Mouse (Mus musculus): Measurements from ENCODE around the gene Rgs6. TPM values are rescaled to one million over a fixed set of nuclear protein-coding genes. Genes with fewer than 3 reads are reported as not detected.

The Rgs6 gene
- polyA plus RNA-seq, 1 experiment, result 0.57 TPM

DNA sequence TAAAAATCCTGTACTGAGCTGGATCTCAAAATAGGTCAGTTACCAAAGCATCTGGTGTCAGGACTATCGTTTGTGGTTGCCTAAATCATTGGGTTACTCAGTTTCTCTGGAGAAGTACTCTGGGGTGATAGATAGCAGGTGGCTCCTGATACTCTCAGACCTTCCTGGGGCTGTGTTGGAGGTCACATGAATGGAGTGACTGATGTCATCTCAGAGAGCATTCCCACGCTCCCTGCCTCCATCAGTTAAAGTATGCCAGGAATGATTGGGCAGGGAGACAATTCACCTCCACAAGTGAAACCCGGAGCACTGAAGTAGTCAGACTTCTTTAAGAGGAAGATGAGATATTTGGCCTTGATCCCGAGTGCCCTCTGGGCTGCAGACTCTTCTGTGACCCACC, 15.9 kb downstream of the Rgs6 start:
- H3K4me3 ChIP-seq (ENCODE audit: low read depth, low read length), result no peak overlapping the region
- no peak overlapping the region for H3K27ac ChIP-seq (ENCODE audit: insufficient read depth, low read depth, low read length)
- H3K4me1 ChIP-seq (ENCODE audit: control insufficient read depth, insufficient read depth, insufficient read length, low read length), result no peaks in the 10 kb centered on the region
- 40% methylated on average over 4 of the region's 4 CpGs for WGBS
- no peak for TF ChIP-seq POLR2A (IDR thresholded peaks at IDR 0.05; ENCODE audit: low read depth, low read length)
- TF ChIP-seq CTCF (IDR thresholded peaks at IDR 0.05; ENCODE audit: extremely low read depth, insufficient read length, insufficient replicate concordance, low read depth, low read length), result no peak
- no peaks in the 10 kb centered on the region for H3K36me3 ChIP-seq (ENCODE audit: control insufficient read depth, insufficient read depth, low read length)
- H3K27me3 ChIP-seq (ENCODE audit: control insufficient read depth, insufficient read depth, low read length), result no peaks in the 10 kb centered on the region

DNA sequence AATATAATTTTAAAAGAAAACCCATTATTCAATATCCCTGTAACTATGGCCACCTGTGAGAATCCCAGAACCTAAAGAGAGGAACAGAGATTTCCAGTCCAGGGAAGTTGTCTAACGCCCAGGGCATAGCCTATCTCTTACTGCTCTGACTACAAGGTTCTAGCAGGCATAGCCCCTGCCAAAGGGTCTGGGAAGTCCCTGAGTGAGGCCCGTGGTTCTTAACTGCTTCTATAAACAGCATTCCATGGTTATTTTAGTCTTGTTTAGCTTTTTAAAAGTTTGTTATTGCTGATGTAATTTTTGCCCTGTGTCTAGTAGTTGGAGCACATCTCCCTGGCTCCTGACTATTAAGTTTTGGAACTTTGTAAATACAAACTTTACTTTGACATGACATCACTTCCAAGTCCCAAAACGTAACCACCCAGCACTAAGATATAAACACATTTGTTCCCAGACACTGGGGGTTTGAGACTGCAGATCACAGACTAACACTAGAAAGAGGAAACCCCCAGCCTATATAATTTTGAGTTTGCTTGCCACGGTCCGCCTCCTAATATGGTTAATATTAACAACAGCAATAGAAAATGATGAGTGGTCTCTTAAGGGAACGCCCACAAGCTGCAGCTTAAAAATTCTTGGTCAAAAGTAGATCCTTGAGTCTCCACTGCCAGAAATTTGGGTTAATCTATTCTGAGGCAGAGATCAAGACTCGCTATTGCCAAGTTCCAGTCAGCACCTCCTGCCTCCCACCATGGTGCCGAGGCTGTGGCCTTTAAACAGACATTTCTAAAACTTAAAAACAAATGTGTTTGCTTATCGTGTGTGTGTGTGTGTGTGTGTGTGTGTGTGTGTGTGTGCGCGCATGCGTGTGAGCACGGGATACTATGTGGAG, 24.9 kb downstream of the Rgs6 start:
- peak overlapping the region; percentile 43 for H3K27ac ChIP-seq (ENCODE audit: insufficient read depth, low read depth, low read length)
- WGBS, result 69% methylated on average over 13 of the region's 13 CpGs

DNA sequence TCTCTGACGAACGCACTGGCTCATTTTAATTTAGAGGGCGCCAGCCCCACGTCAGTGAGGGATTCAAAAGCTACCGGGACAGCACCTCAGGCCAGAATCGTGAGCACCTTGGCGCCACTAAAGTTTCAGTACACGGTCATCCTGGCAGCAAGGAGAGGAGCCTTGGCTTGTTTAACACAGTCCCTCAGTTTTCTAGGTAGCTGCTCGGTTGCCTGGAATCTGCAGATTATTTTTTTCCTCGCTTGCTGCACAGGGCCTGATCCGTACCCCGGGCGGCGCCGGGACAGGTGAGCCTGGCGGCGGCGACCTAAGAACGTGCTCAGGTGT, 28.4 kb downstream of the Rgs6 start:
- H3K4me1 ChIP-seq (ENCODE audit: control insufficient read depth, insufficient read depth, insufficient read length, low read length), result no peaks in the 10 kb centered on the region; the same call in 1 of the 2 replicates
- peaks cover 26% of the 10 kb centered on the region for H3K27me3 ChIP-seq (ENCODE audit: control insufficient read depth, insufficient read depth, low read length)
- no peak overlapping the region for H3K27ac ChIP-seq (ENCODE audit: insufficient read depth, low read depth, low read length)
- H3K36me3 ChIP-seq (ENCODE audit: control insufficient read depth, insufficient read depth, low read length), result no peaks in the 10 kb centered on the region
- peak overlapping the region; percentile 59 for H3K4me3 ChIP-seq (ENCODE audit: low read depth, low read length)
- TF ChIP-seq CTCF (IDR thresholded peaks at IDR 0.05; ENCODE audit: extremely low read depth, insufficient read length, insufficient replicate concordance, low read depth, low read length), result no peak
- TF ChIP-seq POLR2A (IDR thresholded peaks at IDR 0.05; ENCODE audit: low read depth, low read length), result no peak
- 3% methylated on average over 19 of the region's 19 CpGs for WGBS

More for the DNA sequence above, 24.9 kb downstream of the Rgs6 start:
- peaks cover 20% of the 10 kb centered on the region for H3K27me3 ChIP-seq (ENCODE audit: control insufficient read depth, insufficient read depth, low read length)
- H3K4me3 ChIP-seq (ENCODE audit: low read depth, low read length), result no peak overlapping the region
- TF ChIP-seq POLR2A (IDR thresholded peaks at IDR 0.05; ENCODE audit: low read depth, low read length) (no peak), CTCF (IDR thresholded peaks at IDR 0.05; ENCODE audit: extremely low read depth, insufficient read length, insufficient replicate concordance, low read depth, low read length) (no peak)
- H3K36me3 ChIP-seq (ENCODE audit: control insufficient read depth, insufficient read depth, low read length), result no peaks in the 10 kb centered on the region
- H3K4me1 ChIP-seq (ENCODE audit: control insufficient read depth, insufficient read depth, insufficient read length, low read length), result no peaks in the 10 kb centered on the region; the same call in 1 of the 2 replicates

DNA sequence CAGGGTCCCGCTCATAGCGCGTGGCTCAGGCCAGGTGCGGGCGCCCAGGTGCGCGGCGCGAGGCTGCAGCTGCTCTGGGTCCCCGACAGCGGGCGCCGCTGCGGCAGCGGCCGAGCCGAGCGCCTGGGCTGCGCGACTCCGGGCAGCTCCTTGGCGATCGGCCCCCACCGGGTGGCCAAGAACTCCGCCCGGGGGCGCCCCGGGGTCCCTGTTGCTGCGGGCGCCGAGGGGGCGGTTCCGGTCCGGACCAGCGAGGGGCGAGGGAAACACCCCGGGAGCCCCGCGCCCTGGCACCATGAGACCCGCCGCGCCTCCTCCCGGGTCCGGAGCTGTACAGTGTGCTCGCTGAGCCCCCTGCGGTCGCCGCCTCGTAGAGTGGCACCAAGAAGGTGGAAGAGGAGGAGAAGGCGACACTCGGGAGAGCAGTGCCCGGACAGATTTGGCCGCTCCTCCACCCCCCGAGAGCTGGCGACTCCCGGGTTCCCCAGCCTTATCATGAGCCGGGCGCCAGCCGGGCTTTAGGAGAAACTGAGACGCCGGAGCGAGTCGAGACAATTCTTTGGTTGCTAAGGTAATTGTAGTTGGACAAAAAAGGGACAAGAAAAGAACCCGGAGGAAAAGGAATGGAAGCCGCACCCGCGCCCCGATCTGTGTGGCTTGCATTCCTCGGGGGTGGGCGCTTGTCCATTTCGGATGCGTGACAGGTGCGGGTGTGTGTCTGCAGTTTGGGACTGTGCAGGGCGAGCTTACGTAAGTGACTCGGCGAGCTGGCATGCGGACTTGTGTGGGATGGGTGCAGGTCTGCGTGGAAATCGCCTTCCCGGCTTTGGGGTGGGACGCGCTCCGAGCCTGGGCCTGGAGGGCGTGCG, 29.0 kb downstream of the Rgs6 start:
- 2% methylated on average over 86 of the region's 86 CpGs for WGBS
- H3K27me3 ChIP-seq (ENCODE audit: control insufficient read depth, insufficient read depth, low read length), result peaks cover 26% of the 10 kb centered on the region

DNA sequence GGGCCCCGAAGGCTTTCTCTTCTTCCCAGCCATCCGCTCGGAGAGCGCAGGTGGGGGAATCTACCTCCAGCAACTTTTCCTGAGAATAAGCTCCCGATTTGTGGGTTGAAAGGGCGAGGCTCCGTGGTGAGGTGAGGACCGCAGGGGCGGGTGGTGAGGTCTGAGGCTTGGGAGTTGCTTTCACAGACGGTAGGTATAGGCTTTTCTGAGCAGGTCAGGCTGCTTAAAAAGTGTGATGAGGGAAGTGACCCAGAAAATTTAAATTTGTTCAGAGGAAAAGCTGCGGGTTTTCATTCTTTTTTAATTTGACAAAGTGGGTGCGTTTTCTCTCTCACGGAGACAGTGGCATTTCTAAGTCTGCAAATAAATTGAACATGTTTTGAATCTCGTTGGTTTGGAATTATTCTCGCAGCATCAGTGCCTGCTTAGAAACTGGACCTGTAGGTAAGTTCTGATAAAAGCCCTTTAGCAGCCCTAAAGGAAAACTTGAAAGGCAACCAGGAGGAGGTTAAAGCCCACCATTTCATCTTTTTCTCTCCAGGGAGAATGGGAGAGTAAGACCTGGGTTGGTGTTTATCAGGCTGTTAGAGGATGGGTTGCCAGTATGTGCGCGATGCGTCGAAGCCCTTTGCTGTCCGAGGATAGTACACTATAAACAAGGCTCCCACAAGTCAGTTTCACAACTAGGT, 29.7 kb downstream of the Rgs6 start:
- H3K27ac ChIP-seq (ENCODE audit: insufficient read depth, low read depth, low read length), result no peak overlapping the region
- H3K4me1 ChIP-seq (ENCODE audit: control insufficient read depth, insufficient read depth, insufficient read length, low read length), result no peaks in the 10 kb centered on the region; the same call in 1 of the 2 replicates
- peaks cover 26% of the 10 kb centered on the region for H3K27me3 ChIP-seq (ENCODE audit: control insufficient read depth, insufficient read depth, low read length)
- H3K36me3 ChIP-seq (ENCODE audit: control insufficient read depth, insufficient read depth, low read length), result no peaks in the 10 kb centered on the region
- TF ChIP-seq POLR2A (IDR thresholded peaks at IDR 0.05; ENCODE audit: low read depth, low read length) (no peak), CTCF (IDR thresholded peaks at IDR 0.05; ENCODE audit: extremely low read depth, insufficient read length, insufficient replicate concordance, low read depth, low read length) (no peak)
- H3K4me3 ChIP-seq (ENCODE audit: low read depth, low read length), result peak overlapping the region; percentile 59
- 17% methylated on average over 20 of the region's 20 CpGs for WGBS

More for the DNA sequence above, 29.0 kb downstream of the Rgs6 start:
- no peak for TF ChIP-seq CTCF (IDR thresholded peaks at IDR 0.05; ENCODE audit: extremely low read depth, insufficient read length, insufficient replicate concordance, low read depth, low read length)
- TF ChIP-seq POLR2A (IDR thresholded peaks at IDR 0.05; ENCODE audit: low read depth, low read length), result no peak
- no peak overlapping the region for H3K27ac ChIP-seq (ENCODE audit: insufficient read depth, low read depth, low read length)
- H3K4me1 ChIP-seq (ENCODE audit: control insufficient read depth, insufficient read depth, insufficient read length, low read length), result no peaks in the 10 kb centered on the region; the same call in 1 of the 2 replicates
- H3K36me3 ChIP-seq (ENCODE audit: control insufficient read depth, insufficient read depth, low read length), result no peaks in the 10 kb centered on the region
- peak overlapping the region; percentile 59 for H3K4me3 ChIP-seq (ENCODE audit: low read depth, low read length)

DNA sequence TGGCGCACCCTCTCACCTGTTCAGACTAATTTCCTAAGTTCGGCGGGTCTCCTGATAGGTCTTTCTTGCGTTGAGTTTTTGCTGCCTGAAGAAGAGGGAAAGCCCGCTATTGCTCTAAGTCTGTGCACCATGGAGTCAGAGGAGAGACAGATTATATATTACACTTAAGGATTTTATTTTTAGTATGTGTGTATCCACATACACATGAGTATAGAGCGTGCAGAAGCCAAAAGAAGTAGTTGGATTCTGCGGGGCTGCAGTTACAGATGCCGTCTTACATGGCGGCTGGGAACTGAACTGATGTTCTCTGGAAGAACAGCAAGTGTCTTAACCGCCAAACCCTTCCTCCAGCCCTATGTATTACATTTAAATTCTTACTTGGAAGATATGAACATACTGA, 52.3 kb downstream of the Rgs6 start:
- no peaks in the 10 kb centered on the region for H3K36me3 ChIP-seq (ENCODE audit: control insufficient read depth, insufficient read depth, low read length)

More for the DNA sequence above, 52.3 kb downstream of the Rgs6 start:
- Histone ChIP-seq H3K27ac (ENCODE audit: insufficient read depth, low read depth, low read length) (no peak overlapping the region), H3K27me3 (ENCODE audit: control insufficient read depth, insufficient read depth, low read length) (no peaks in the 10 kb centered on the region), H3K4me1 (ENCODE audit: control insufficient read depth, insufficient read depth, insufficient read length, low read length) (no peaks in the 10 kb centered on the region), H3K4me3 (ENCODE audit: low read depth, low read length) (no peak overlapping the region)
- TF ChIP-seq CTCF (IDR thresholded peaks at IDR 0.05; ENCODE audit: extremely low read depth, insufficient read length, insufficient replicate concordance, low read depth, low read length), result no peak
- no peak for TF ChIP-seq POLR2A (IDR thresholded peaks at IDR 0.05; ENCODE audit: low read depth, low read length)
- WGBS, result 87% methylated on average over 10 of the region's 10 CpGs

Measured in small intestine, adult 2 months (tissue).